Mouse (Mus musculus) limb, embryonic 15.5 days (tissue): ENCODE measurements at regions not wholly inside any gene's neighbourhood (a gene's known extent, or its start where the extent isn't known, plus 50 kb on each side); places are given as distances from the start of the nearest gene placed in this dataset.

Experiments
- ATAC-seq: fragments of 200-750 bp; cut with Nextera tagmentation; 2 replicates; pipeline ENCODE4 v1.8.0; 2017; ENCODE audit warnings: low read depth, moderate TSS enrichment; ENCODE audit not compliant: insufficient number of reproducible peaks, low FRiP score, low TSS enrichment
- H3K27ac ChIP-seq: fragments of 300-500 bp; sonication (generic); 2 replicates; pipeline ENCODE4 v1.5.1; 2015; ENCODE audit warnings: moderate library complexity, mild to moderate bottlenecking, inconsistent platforms
- H3K27me3 ChIP-seq: fragments of 300-500 bp; sonication (generic); 2 replicates; pipeline ENCODE4 v1.6.1; 2015; ENCODE audit warnings: inconsistent platforms
- H3K36me3 ChIP-seq: fragments of 300-500 bp; sonication (generic); 2 replicates; pipeline ENCODE4 v1.6.1; 2015; ENCODE audit warnings: inconsistent platforms
- H3K4me1 ChIP-seq: fragments of 300-500 bp; sonication (generic); 2 replicates; pipeline ENCODE4 v1.6.1; 2015; ENCODE audit warnings: inconsistent platforms
- H3K4me2 ChIP-seq: fragments of 300-500 bp; sonication (generic); 2 replicates; pipeline ENCODE4 v1.6.1; 2015; ENCODE audit warnings: mild to moderate bottlenecking, inconsistent platforms
- H3K4me3 ChIP-seq: fragments of 300-500 bp; sonication (generic); 2 replicates; pipeline ENCODE4 v1.5.1; 2015; ENCODE audit warnings: mild to moderate bottlenecking, inconsistent platforms
- H3K9ac ChIP-seq: fragments of 300-500 bp; sonication (generic); 2 replicates; pipeline ENCODE4 v1.6.1; 2015; ENCODE audit warnings: inconsistent platforms
- H3K9me3 ChIP-seq: fragments of 300-500 bp; sonication (generic); 2 replicates; pipeline ENCODE4 v1.6.1; 2016; ENCODE audit warnings: inconsistent platforms
- WGBS: fragments of 180-500 bp; shearing (Covaris S2); methylation state at CpG from one replicate; pipeline ENCODE4 v1.1.7; 2015; 5-methylcytosine and 5-hydroxymethylcytosine counted together

DNA sequence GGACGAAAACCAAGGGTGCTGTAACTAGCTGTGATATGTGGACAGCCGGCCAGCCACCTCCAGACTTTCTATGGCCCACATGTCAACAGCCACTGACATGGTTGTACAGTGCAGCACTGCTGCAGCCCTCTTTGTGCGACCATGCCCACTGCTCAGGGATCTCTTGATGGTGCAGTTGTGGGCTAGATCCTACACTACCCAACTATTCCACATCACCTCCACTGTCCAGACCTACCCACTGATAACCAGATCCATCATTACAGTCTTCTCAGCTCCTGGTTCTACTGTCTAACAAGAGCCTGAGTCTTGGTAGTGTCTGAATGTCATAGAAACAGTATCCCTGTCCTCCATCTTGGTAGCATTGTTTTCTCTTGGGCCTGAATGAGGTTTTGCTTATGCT, 81.5 kb upstream of the Bod1 start:
- 84% methylated on average over 3 of the region's 3 CpGs for WGBS
- H3K27me3 ChIP-seq: no peaks in the 10 kb centered on the region
- no peak for ATAC-seq

DNA sequence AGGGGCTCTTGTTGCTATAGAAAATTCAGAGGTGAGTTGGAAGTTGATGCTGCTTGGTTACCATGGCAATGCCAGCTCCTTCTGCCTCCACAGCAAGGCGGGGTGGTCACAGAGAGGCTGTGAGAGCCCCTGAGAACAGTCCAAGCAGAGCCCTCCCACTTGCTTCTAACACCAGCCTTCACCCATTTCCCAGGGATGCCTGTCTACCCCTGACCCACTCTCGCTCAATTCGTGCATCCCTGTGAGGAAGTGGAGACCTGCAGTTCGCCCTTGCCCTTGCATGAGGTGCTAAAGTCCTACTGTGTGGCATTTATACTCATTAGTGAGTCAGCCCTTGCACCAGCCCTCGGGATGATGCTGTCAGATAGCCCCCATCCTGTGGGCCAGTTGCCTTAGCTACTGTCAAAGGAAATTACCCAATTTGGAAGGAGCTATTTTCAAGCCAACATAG, 82.1 kb upstream of the Bod1 start:
- no peak overlapping the region for H3K9ac ChIP-seq

More for the DNA sequence above, 81.5 kb upstream of the Bod1 start:
- no peak overlapping the region for H3K9ac ChIP-seq
- H3K4me1 ChIP-seq: no peaks in the 10 kb centered on the region
- no peak overlapping the region for H3K4me2 ChIP-seq
- no peak overlapping the region for H3K4me3 ChIP-seq
- H3K27ac ChIP-seq: no peak overlapping the region
- H3K9me3 ChIP-seq: no peaks in the 10 kb centered on the region
- no peaks in the 10 kb centered on the region for H3K36me3 ChIP-seq

DNA sequence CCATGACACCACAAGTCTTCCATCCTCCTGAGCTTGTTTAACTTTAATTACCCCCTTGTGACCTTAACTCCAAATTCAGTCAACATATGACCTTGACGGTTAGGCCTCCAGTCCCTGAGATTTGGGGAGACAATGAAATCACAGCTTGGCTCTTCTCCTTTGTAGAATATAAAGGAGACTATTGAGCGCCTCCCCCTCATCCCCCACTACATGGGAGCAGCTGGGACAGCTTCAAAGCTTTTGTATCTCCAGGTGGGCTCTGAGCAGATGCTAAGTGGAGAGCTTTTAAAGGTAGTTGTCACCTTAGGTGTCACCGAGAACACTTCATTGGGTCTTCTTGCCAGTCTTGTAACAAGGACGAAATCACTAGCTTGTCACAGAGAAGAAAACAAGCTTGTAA, 82.7 kb upstream of the Bod1 start:
- Histone ChIP-seq H3K4me1 (0 out of 2 replicates have a peak, but pooled peaks cover 4% of the 10 kb centered on the region), H3K27me3 (no peaks in the 10 kb centered on the region), H3K9me3 (no peaks in the 10 kb centered on the region), H3K27ac (no peak overlapping the region), H3K9ac (no peak overlapping the region), H3K4me2 (no peak overlapping the region), H3K36me3 (no peaks in the 10 kb centered on the region), H3K4me3 (no peak overlapping the region)
- no peak for ATAC-seq
- WGBS: 46% methylated on average over 4 of the region's 4 CpGs

More for the DNA sequence above, 82.1 kb upstream of the Bod1 start:
- H3K36me3 ChIP-seq: no peaks in the 10 kb centered on the region
- ATAC-seq: no peak
- no peaks in the 10 kb centered on the region for H3K27me3 ChIP-seq
- no peaks in the 10 kb centered on the region for H3K9me3 ChIP-seq
- H3K4me3 ChIP-seq: no peak overlapping the region
- H3K4me1 ChIP-seq: no peaks in the 10 kb centered on the region
- 33% methylated on average over 5 of the region's 5 CpGs for WGBS
- H3K4me2 ChIP-seq: no peak overlapping the region
- H3K27ac ChIP-seq: no peak overlapping the region

DNA sequence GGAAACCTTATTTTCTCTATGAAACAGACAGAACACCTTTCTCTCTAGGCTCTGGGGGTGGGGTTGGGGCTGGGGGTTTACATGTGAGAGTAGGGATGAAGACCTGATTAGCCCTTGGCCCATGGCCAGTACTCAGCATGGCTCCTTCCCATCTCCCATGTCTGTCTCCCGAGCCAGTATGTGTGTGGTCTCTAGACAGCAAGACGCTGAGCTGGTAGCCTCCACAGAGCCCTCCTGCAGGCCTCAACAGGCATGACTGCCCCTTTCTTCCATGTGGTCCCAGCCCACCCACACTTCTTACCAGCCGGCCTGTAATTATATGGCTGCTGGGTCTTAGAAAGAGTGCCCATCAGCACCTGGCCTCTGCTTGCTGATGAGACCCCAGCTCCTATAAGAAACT, 84.2 kb upstream of the Bod1 start:
- H3K4me3 ChIP-seq: no peak overlapping the region

DNA sequence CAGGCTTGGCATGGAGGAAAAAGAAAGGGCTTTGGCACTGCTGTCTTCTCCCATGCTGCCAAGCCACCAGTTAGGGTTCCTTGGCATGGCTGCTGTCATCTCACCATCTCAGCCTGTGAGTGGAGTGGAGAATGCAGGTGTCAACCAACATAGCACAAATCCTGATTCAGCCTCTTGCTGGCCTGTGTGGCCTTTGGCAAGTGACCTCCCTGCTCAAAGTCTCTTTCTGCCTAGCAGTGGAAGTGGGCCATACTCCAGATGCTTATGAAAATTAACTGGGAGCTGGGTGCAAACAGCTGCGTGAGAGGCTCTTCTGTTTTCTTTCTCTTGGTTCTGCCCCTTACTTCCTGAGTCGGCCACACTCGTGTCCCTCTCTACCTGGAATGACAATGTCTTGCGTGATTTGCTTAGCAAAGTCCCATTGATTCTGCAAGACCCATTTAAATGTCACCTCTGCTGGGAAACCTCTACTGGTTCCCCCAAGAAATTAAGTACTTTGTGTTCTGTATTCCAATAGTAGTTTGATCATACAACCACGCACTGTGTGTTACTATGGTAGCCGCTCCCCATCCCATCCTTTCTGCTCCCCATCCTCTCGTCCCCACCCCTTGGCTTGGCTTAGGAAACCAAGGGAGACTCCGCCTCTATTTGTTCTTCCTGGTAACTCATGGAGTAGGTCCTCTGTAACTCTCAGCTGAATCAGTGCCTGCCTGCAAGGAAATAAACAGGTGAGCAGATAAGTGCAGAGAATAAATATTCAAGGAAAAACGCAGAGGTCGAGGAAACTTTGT, 84.9 kb upstream of the Bod1 start:
- Histone ChIP-seq H3K4me2 (no peak overlapping the region), H3K9ac (no peak overlapping the region), H3K27ac (no peak overlapping the region), H3K4me1 (peaks cover 11% of the 10 kb centered on the region; the same call in 1 of the 2 replicates), H3K36me3 (no peaks in the 10 kb centered on the region), H3K4me3 (no peak overlapping the region), H3K9me3 (no peaks in the 10 kb centered on the region), H3K27me3 (no peaks in the 10 kb centered on the region)
- ATAC-seq: no peak
- 81% methylated on average over 10 of the region's 10 CpGs for WGBS

More for the DNA sequence above, 84.2 kb upstream of the Bod1 start:
- peaks cover 11% of the 10 kb centered on the region; the same call in 1 of the 2 replicates for H3K4me1 ChIP-seq
- no peak overlapping the region for H3K4me2 ChIP-seq
- no peak overlapping the region for H3K27ac ChIP-seq
- 28% methylated on average over 3 of the region's 3 CpGs for WGBS
- no peak overlapping the region for H3K9ac ChIP-seq
- H3K27me3 ChIP-seq: no peaks in the 10 kb centered on the region
- H3K36me3 ChIP-seq: no peaks in the 10 kb centered on the region
- no peaks in the 10 kb centered on the region for H3K9me3 ChIP-seq
- no peak for ATAC-seq

GRCm38 (mm10) chr11:31759868-31760765, 88.4 kb upstream of the Bod1 start:
- no peaks in the 10 kb centered on the region for H3K36me3 ChIP-seq
- 56% methylated on average over 9 of the region's 9 CpGs for WGBS

DNA sequence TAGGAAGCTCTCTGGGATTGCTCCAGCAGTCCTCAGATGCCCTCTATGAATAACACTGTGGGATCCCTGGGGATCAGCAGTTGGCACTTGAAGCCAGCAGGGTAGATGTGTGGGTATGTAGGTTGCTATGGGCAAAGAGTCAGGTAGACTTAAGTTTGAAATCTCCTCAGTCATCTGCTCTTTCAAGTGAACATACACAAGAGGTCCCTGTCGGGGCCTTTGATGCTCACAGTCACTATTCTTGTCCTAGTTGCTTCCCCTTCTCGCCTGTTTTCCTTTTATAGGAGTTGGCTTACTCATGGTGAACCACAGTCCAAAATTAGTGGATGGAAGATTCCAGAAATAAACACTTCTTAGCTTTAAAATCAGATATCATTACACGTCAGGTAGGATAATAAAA, 92.2 kb upstream of the Bod1 start:
- Histone ChIP-seq H3K27ac (no peak overlapping the region), H3K9ac (no peak overlapping the region), H3K4me2 (no peak overlapping the region), H3K27me3 (no peaks in the 10 kb centered on the region), H3K36me3 (no peaks in the 10 kb centered on the region), H3K9me3 (no peaks in the 10 kb centered on the region), H3K4me1 (peaks cover 11% of the 10 kb centered on the region; the same call in 1 of the 2 replicates), H3K4me3 (no peak overlapping the region)
- no peak for ATAC-seq
- WGBS: 74% methylated on average over 3 of the region's 3 CpGs

More at GRCm38 (mm10) chr11:31759868-31760765, 88.4 kb upstream of the Bod1 start:
- Histone ChIP-seq H3K4me1 (peaks cover 11% of the 10 kb centered on the region; the same call in 1 of the 2 replicates), H3K27me3 (no peaks in the 10 kb centered on the region), H3K4me3 (no peak overlapping the region), H3K9me3 (no peaks in the 10 kb centered on the region), H3K9ac (no peak overlapping the region), H3K27ac (no peak overlapping the region), H3K4me2 (no peak overlapping the region)
- no peak for ATAC-seq

- ATAC-seq: no peak
- Histone ChIP-seq H3K27me3 (no peaks in the 10 kb centered on the region), H3K4me3 (no peak overlapping the region), H3K4me1 (0 out of 2 replicates have a peak, but pooled peaks cover 3% of the 10 kb centered on the region), H3K36me3 (no peaks in the 10 kb centered on the region), H3K4me2 (no peak overlapping the region), H3K9me3 (no peaks in the 10 kb centered on the region), H3K9ac (no peak overlapping the region), H3K27ac (no peak overlapping the region)
- WGBS: 78% methylated on average over 5 of the region's 5 CpGs
These were observed 94.6 kb upstream of the Bod1 start for GRCm38 (mm10) chr11:31766296-31766695.

- no peak for ATAC-seq
- Histone ChIP-seq H3K9ac (no peak overlapping the region), H3K4me3 (no peak overlapping the region), H3K27ac (no peak overlapping the region), H3K4me1 (0 out of 2 replicates have a peak, but pooled peaks cover 3% of the 10 kb centered on the region), H3K27me3 (no peaks in the 10 kb centered on the region), H3K36me3 (no peaks in the 10 kb centered on the region), H3K4me2 (no peak overlapping the region), H3K9me3 (no peaks in the 10 kb centered on the region)
- 64% methylated on average over 10 of the region's 10 CpGs for WGBS
These were observed 96.2 kb upstream of the Bod1 start for GRCm38 (mm10) chr11:31767727-31768495.

DNA sequence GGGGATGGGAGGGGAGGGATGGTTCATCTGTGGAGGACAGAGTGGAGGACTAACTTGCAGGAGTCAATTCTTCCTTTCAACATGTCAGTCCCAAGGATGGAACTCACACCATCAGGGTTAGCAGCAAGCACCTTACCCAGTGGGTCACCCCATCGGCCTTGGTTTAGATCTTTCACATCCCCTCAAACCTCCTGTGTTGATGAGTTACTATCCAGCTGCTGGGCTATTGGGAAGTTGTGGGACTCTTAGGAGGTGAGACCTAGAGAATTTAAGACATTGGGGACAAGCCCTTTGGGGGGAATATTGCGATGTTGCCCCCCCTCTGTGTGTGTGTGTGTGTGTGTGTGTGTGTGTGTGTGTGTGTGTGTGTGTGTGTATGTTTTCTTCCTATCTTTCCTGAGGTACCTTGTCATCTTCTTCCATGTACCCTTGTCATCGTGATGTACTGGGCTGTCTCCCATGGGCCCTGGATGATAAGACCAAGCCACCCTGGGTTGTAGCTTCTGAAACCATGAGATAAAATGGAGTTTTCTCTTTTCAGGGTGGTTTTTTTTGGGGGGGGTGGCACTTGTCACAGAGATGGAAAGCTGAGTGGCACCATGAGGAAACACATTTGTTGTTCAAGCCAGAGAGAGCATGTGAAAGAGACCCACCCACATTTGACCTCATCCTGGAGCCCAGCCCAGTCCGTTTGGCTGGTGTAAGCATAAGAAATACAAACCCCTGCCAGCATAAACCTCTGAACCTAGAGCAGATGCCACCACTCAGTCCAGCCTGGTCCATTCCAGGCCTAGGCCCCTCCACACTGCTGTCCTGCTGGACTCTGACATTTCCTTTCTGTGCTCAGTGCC, 98.3 kb upstream of the Bod1 start:
- H3K27ac ChIP-seq: 0 out of 2 replicates have a peak overlapping the region, but pooled peaks have one; percentile 47
- no peak overlapping the region for H3K4me2 ChIP-seq
- no peak overlapping the region for H3K4me3 ChIP-seq
- H3K9ac ChIP-seq: no peak overlapping the region
- H3K36me3 ChIP-seq: no peaks in the 10 kb centered on the region
- H3K27me3 ChIP-seq: no peaks in the 10 kb centered on the region
- WGBS: 83% methylated on average over 4 of the region's 4 CpGs
- ATAC-seq: peak; percentile 40; the same call in 1 of the 2 replicates
- H3K9me3 ChIP-seq: no peaks in the 10 kb centered on the region
- H3K4me1 ChIP-seq: 0 out of 2 replicates have a peak, but pooled peaks cover 3% of the 10 kb centered on the region
